Mouse (Mus musculus) bone marrow, adult 2 months (tissue): ENCODE results near the gene St6galnac1.

Source experiments
- CTCF ChIP-seq: fragments of 200-500 bp; IDR thresholded peaks from 2 replicates; pipeline ENCODE4 v1.5.1; 2011; ENCODE audit warnings: low read length, control low read depth; ENCODE audit not compliant: control insufficient read depth, insufficient read depth
- POLR2A ChIP-seq: fragments of 200-500 bp; IDR thresholded peaks from 2 replicates; pipeline ENCODE4 v1.6.1; 2011; ENCODE audit warnings: low read depth, mild to moderate bottlenecking, control low read depth, low read length, borderline replicate concordance; ENCODE audit not compliant: control insufficient read depth

- TF ChIP-seq CTCF (no peak), POLR2A (no peak)
Observed at GRCm38 (mm10) chr11:116807116-116807515, 31.8 kb upstream of the St6galnac1 start.
